Mouse (Mus musculus): ENCODE measurements around the gene Odf3l2. TPM values are rescaled to one million over a fixed set of nuclear protein-coding genes. Genes with fewer than 3 reads are reported as not detected.
A peak's percentile ranks its signal among the peaks of the same experiment; 100 is the strongest.

Odf3l2 gene
- total RNA-seq (2021), result not detected
- long read RNA-seq, experiment 1, result 0 reads
- long read RNA-seq, experiment 2, result 0 reads

DNA sequence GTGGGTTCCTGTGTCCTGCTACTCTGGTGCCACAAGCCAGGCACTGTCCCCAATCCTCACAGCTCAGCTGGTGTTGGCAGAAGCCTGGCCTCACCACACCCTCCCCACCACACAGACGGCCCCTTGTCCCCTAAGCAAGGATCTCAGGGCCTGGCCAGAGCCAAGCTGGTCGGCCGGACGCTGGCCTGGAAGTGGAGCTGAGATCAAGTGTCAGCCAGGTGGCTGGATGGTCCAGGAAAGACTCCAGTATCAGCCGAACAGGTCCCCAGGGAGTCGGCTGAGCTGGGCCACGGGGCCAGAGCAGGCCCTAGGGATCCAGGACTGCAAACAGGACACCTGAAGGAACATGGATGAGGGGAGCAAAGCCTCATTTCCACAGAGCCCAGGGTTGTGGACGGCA, at the start of gene Odf3l2:
Odf3l2 (minus strand) TSS at position 28 of the 400 bp plus-strand sequence.
- DNase-seq (ENCODE audit: low spot score in 2 of 2), result no peak

DNA sequence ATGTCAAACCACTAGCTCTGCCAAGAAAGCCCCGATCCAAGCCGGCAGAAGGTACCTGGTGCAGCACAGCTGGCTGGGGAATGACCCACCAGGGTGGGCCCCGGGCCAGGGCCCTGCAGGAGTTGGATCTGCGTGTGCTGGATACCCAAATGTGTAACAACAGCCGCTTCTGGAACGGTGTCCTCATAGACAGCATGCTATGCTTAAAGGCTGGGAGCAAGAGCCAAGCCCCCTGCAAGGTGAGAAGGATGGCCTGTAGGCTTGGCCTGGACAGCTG, 48.8 kb upstream of the Odf3l2 start:
- DNase-seq (ENCODE audit: low spot score in 2 of 2), result no peak

DNA sequence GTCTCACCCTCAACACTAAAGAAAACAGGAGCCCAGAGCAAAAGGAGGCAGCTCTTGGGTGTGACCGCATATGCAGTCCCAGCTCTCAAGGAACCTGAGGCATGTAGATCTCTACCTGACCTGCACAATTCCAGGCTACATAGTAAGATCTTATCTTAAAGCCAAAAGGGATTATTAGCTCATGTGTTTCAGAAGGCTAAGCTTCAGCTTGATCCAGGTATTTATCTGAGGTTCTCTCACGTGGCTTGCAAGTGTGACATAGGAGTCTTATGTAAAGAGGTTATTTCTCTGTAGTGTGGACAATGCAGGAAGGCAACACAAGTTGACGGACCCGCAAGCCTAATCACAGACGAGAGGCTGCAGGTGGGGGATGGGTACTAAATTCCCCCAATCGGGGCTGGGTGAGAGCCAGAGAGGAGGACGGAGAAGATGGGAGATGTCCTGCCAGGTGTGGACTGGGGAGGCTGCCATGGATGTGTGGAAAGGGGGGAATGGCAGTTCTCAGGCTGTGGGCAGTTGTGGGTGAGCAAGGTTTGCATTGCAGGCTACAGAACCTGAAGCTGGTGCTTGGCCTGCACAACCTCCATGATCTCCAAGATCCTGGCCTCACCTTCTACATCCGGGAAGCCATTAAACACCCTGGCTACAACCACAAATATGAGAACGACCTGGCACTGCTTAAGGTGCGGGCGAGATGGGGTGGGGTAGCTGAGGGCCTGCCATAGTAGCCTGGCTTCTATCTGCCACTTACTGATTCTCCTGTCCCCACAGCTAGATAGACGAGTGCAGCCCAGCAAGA, 48.2 kb upstream of the Odf3l2 start:
- DNase-seq (ENCODE audit: low spot score in 2 of 2), result peak in 1 of 2 experiments; percentile 20

DNA sequence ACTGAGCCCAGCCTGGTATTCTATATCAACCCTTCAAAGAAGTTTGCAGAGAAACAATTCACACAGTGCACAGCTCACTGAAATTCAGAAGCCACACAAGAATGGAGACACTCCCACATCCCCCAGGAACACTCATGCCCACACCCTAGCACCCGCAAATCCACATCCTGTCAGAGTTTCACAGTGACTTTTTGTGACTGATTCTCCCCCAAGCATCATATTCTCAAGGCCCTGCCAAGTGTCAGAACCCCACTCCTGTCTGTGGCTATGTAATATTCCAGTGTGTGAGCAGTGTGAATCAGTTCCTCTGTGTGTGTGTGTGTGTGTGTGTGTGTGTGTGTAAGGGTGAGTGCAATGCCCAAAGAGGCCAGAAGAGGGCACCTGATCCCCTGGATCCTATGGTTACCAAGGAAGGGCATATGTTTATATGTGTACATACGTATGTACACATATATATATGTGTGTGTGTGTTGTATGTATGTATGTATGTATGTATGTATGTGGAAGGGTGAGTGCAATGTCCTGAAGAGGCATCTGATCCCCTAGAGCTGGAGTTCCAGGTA, 46.5 kb upstream of the Odf3l2 start:
- DNase-seq (ENCODE audit: low spot score in 2 of 2), result no peak

DNA sequence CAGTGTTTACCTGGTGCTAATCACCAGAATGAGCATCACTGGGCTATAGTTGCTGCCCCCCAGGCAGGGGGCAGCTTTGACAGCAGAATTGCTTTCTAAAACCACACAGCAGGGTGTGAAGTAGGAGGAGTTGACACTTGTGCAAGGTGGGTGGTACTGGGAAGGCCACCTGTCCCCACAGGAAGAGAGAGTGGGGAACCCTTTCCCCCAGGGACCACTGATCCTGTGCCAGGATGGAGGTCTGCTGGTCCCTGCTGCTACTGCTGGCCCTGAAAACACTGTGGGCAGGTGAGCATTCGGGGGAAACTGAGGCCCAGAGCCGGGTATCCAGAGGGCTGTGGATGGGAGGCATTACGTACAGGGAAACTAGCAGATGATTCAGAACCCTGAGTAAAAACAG, 43.6 kb upstream of the Odf3l2 start:
- DNase-seq (ENCODE audit: low spot score in 2 of 2), result no peak

DNA sequence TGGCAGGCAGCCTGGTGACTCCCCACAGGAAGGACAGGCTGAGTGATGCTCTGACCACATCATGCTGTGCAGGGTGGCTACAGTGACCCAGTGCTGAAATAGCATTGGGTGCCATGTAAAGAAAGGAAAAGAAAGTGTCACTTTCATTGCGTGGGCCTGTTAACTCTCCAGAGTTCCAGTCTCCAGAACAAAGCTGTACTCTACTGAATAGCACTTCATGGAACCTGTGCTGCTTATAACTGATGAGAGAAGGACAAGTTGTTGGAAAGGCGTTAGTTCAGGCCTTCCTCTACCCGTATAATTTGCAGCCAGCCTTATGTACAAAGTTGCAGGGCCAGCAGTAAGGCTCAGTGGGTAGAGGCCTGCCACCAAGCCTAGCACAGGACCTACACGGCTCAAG, 43.2 kb upstream of the Odf3l2 start, which contains the start of gene Gzmm:
Gzmm (plus strand) TSS at position 301 of the 400 bp plus-strand sequence.
- no peak for DNase-seq (ENCODE audit: low spot score in 2 of 2)

DNA sequence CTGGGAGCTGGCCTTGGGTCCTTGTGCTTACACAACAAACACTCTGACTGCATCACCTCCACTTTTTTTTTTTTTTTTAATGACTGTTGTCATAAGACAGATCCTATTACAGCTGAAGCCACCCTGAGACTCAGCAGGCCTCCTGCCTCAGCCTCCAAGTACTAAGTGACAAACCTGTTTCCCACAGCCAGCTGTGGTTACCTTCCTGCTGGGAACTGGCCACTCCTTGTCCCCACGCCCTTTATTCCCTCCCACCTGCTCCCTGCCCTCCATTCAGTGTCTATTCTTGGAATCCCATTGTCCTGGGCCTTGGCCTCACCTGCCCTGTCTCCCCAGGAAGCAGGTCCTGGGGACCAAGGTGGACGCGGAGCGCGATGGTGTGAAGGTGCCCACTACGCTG, 42.0 kb upstream of the Odf3l2 start:
- peak in 1 of 2 experiments; percentile 20 for DNase-seq (ENCODE audit: low spot score in 2 of 2)

DNA sequence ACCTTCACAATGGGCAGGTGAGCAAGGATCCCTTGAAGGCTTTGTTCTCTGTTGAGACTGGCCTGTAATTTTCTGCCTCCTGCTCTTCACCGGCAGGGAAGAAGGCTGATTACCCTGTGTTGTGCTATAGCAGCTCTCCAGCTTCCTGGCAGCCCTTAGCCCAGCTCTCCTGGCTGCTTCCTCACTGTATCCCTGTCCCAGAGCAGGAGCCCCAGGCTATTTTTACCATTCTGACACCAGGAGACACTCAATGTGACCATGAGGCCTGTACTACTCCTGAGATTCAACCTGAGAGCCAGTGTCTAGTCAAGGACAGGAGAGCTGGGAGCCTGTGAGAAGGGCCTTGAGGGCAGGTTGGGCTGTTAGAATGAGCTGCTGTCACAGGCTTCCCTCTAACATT, 41.2 kb upstream of the Odf3l2 start:
- no peak for DNase-seq (ENCODE audit: low spot score in 2 of 2)

DNA sequence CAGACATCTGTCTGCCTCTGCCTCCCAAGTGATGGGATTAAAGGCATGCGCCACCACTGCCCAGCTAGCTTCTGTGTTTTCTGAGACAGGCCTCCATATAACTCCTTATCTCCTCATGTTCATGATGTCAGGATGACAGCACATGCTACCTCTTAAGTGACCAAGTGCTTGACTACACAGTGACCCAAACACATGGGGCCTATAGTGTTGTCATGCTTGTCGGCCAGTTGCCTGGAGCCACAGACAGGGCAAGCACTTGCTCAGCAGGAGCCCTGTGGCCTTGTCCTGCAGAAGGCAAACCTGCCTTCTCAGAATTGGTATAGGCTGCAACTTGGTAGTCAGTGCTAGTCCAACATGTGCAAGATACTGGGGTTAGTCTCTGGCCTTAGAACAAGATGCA, 40.7 kb upstream of the Odf3l2 start:
- no peak for DNase-seq (ENCODE audit: low spot score in 2 of 2)

DNA sequence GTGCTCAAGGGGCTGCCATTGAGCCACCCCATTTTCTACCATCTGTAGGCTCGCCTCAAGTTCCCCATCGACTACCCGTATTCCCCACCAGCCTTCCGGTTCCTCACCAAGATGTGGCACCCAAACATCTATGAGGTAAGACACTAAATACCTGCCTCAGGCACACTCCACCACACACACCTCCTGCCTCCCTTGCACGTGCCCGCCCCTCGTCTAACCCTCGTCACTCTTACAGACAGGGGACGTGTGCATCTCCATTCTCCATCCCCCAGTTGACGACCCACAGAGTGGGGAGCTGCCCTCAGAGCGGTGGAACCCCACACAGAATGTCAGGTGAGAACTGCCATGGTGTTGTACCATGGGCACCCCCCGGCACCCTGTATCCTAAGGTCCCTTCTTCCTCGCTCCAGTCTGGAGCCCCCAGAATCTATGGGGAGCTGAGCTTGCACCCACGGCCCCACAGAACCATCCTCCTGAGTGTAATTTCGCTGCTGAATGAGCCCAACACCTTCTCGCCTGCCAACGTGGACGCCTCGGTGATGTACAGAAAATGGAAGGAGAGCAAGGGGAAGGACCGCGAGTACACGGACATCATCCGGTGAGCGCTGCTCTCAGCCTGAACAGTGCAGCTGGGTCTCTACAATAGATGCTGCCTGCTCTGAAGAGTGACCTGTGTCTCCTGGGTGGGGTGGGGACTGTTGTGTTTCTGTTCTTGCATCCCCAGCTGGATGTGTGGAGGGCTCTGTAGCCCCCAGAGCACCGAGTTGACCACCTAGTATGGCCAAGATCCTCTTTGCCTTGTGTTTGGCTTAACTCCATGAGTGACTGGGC, 39.4 kb upstream of the Odf3l2 start:
- DNase-seq (ENCODE audit: low spot score in 2 of 2), result no peak

DNA sequence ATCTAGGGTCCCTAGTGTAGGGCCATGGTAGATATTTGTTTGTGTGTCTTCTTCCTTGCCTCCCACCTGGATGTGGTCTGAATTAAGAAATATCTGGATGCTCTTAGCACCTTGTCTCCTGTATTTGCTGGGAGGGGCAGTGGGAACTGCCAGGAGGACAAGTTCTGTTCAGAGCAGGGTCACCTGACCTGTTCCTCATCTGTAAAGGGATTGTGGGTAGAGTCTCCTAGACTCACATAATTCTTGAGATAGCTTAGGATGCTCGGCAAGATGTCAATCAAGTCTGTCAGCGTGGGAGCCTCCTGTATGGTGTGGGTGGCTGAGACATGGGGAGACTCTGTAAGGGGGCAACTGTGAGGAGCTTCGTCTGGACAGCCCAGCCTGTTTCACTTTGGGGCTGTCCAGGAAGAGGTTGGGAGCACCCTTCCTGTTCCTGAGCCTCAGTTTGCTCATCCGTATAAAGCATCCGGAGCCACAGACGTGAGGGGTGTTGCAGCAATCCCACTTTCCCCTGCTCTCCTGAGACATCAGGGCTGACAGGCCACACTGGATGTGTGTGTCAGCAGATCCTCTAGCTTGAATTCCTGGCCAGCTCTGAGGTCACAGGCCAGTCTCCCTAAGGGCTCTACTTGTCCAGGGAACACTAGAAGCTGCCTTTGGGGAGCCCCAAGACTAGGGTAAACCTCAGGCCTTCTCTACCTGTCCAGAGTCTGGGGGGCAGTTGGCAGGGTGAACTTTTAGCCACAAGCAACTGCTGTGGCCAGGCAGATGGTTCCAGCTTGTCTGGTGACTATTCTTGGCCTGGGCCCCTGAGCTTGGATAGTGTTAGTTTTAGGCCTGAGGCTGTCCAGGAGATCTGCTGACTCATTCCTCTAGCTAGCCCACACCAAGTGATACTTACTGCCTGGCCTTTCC, 38.4 kb upstream of the Odf3l2 start:
- DNase-seq (ENCODE audit: low spot score in 2 of 2), result no peak

DNA sequence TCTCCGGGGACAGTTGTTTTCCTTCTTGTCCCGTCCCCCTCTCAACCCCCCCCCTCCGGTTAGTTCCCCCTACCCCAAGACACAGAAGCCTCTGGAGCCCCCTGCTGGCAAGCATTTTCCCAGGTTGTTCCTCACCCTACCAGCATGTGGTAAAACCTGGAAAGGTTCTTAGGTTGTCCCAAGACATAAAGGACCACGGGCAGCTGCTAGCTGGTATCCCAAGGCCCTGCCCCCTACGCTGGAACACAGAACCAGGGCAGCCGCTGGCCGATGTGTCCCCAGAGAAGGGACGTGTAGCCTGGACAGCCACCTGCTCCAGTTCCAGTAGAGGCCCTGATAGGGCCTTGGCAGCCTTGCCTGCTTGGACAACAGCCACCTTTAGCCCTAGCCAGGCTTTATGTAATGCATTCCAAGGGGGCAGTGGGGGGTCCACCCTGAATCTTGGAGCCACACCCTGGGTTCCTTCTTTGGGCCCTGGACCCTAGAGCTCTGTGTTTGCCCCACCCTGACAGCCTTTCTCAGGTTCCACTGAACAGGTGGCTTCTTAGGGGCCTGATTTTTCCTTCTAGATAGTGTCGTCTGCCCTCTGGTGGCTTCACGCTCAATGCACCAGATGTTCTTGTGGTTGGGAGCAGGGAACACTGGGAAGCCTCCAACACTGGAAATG, 37.5 kb upstream of the Odf3l2 start:
- DNase-seq (ENCODE audit: low spot score in 2 of 2), result peak; percentile 37 to 58

DNA sequence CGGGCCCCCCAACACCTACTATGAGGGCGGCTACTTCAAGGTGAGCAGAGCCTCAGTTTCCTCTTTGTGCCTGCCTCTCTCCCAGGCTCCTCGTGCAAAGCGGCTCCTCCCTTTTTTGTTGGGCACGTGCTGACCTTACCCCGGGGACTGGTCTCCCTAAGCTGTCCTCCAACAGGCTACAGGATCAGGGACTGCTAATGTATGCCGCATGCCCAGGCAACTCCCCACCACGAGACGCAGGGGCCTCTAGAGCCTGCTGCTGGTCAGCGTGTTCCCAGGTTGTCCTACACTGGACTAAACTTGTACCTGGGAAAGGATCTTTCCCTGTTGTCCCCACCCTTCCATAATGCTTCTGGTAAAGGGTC, 37.0 kb upstream of the Odf3l2 start:
- DNase-seq (ENCODE audit: low spot score in 2 of 2), result no peak

DNA sequence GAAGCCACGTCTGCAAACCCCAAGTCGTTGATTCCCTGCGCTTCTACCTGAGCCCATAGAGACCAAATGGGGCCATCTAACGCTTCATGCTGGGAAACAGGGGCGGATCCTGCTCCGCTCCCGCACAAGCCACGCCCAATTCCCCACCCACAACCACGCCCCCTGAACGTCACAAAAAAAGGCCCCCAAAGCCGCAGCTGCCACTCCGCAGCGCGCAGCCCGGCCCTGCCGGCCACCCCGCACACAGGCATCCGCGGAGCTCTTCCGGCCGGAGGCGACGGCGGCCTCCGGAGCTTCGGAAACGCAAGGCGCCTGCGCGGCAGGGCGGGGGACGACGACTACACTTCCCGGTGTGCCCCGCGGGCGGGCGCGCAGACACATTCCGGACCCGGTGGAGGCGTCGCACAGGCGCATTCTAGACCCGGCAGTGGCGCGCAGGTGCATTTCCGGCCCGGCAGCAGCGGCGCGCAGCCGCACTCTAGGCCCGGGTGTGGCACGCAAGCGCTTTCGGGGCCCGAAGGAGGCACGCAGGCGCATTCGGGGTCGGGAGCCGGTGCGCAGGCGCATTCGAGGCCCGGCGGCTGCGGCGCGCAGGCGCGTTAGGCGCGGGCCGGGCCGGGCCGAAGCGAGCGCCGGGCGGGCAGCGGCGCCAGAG, 36.2 kb upstream of the Odf3l2 start, which contains the start of gene Cdc34:
Cdc34 (plus strand) TSS at position 605 of the 655 bp plus-strand sequence.
- peak; percentile 99 for DNase-seq (ENCODE audit: low spot score in 2 of 2)

DNA sequence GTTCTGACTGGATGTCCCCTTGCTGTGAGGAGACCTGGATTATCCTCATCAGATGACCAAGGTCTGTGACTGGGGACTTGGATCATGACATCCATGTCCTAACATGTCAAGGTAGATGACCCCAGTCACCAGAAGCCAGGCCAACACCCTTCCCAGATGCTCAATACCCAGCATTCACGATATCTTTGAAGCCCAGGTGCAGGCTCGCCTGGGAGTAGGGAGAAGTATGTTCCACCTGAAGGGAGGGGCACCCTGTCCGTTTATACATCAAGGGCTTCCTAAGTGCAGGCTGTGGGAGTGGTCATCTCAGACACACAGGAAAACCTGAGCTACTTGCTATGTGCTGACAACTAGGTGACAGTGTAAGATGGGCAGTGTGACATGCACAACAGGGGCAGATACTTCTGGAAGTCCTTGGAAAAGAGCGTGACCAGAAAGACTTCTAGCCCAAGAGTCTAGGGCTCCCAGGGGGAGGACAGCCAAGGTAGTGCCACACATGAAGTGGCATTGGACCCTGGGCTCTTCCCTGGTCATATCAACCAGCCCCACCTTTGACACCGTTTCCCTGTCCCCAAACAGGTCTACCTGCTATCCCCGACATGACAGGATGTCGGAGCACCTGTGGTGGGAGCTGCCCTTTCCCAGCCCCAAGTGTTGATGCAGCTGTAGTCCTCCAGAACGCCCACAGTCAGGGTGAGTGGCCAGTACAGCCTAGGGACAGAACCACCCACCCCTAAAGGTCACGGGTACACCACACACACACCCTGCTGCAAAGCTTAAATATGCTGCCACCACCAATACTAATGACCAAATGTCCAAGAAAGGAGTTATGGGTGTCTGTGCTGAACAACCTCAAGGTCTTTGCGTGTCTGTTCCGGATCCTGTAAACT, 35.3 kb upstream of the Odf3l2 start:
- no peak for DNase-seq (ENCODE audit: low spot score in 2 of 2)

DNA sequence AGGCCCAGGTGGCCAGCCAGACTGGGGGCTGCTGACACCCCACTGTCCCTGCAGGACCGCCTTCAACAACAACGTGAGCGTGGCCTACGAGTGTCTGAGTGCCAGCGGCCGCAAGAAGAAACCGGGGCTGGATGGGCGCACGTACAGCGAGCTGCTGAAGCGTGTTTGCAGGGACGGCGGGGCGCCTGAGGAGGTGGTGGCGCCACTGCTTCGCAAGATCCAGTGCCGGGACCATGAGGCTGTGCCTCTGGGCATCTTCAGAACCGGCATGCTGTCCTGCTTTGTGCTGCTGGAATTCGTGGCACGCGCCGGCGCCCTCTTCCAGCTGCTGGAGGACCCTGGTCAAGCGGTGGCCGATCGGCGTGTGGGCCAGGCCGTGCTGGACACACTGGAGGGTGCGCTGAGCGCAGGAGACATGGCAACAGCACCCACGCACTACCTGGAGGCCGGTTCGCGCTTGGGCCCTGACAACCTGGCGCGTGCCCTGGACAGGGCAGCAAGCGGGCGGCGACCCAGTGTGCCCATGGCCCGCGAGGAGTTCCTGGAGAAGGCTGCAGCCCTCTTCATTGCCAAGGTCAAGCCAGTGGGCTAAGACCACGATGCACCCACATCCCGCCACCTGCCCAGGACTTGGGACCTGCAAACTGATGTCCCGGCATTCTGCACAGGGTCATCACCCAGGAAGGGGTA, 30.0 kb upstream of the Odf3l2 start:
- DNase-seq (ENCODE audit: low spot score in 2 of 2), result no peak

DNA sequence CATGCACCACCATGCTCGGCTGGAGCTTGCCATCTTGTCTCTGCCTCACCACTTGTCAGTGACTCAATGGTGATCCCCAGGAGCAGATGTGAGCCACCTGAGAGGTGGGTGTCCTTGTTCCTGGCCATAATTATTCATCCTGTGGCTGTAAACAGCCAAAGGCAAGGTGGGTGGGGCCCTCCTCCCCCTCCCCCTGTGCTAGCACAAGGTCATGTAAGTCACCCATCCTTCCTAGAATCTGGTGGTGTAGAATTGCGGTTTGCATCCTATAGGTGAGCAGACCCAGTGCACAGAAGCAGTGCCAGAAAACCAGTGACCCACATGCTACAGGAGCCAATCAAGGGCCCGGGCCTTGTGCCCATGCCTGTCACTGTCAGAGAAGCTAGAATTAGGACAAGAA, 27.5 kb upstream of the Odf3l2 start:
- DNase-seq (ENCODE audit: low spot score in 2 of 2), result no peak

DNA sequence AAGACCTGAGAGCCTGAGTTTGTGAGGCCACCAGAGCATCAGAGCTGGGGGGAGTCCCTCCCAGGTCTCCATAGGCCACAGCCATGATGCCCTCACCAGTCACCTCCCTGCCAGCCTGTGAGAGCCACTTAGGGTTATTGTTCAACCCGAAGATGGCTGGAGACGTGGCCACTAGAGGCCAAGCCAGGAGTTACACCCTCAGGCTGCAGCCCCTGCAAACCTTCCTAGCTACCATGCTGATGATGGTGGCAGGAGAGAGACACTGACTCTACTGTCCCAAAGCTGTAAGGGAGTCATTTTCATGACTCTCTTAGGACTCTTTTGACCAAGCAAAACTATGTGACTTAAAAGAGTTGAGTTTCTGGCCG, 26.5 kb upstream of the Odf3l2 start:
- no peak for DNase-seq (ENCODE audit: low spot score in 2 of 2)

All from adrenal gland, adult 18-20 months (tissue).